Mouse (Mus musculus) megakaryocyte, adult 5-6 weeks (primary cell): Measurements from ENCODE around the gene Pgp. TPM values are rescaled to one million over a fixed set of nuclear protein-coding genes. Genes with fewer than 3 reads are reported as not detected.
A peak's percentile ranks its signal among the peaks of the same experiment; 100 is the strongest.
"Not testable (repeated sequence)": the region's sequence is repeated elsewhere in the genome, so short reads cannot be mapped to it uniquely, and the experiment has no call there.

ENCODE experiments used
- ATAC-seq: 2 replicates; pipeline ENCODE4 v1.8.0; 2016; ENCODE audit warnings: mild to moderate bottlenecking, inconsistent platforms; ENCODE audit not compliant: poor library complexity, severe bottlenecking
- total RNA-seq, 2 experiments: library from RNA; stranded (forward) in 1 of 2; stranded (reverse) in 1 of 2; fragments of 153-499, 151-499 nt in 1 of 2; fragments of 221-1000, 200-1000 nt in 1 of 2; gene quantifications; 2 replicates each; pipeline versions ENCODE4 v1.2.3 to v1.2.4; 2015 to 2017

The Pgp gene
- total RNA-seq (2015) (20.7 and 25.5 TPM in 2 replicates), total RNA-seq (2017) (14.5 and 14.6 TPM in 2 replicates)

- ATAC-seq, result peak; percentile 96
Measured at GRCm38 (mm10) chr17:24469910-24470602, at the start of gene Pgp, which contains the start of gene E4f1. Gene Pgp (plus strand): TSS chr17:24470392. Gene E4f1 (minus strand): TSS chr17:24470313.

- no peak for ATAC-seq
Measured at GRCm38 (mm10) chr17:24423114-24423513, 47.1 kb upstream of the Pgp start.

GRCm38 (mm10) chr17:24424489-24424888 is 45.7 kb upstream of the Pgp start:
- no peak for ATAC-seq

- ATAC-seq, result not testable (repeated sequence)
Measured at GRCm38 (mm10) chr17:24425326-24425725, 44.9 kb upstream of the Pgp start.

GRCm38 (mm10) chr17:24425905-24426304 is 44.3 kb upstream of the Pgp start:
- no peak for ATAC-seq

GRCm38 (mm10) chr17:24426471-24427169 is 43.6 kb upstream of the Pgp start, which contains the start of gene Eci1:
Gene Eci1 (plus strand): TSS chr17:24426641.
- peak; percentile 100 for ATAC-seq

- no peak for ATAC-seq
Measured at GRCm38 (mm10) chr17:24427170-24427557, 43.0 kb upstream of the Pgp start.

GRCm38 (mm10) chr17:24429201-24429983 is 40.8 kb upstream of the Pgp start:
- no peak for ATAC-seq

GRCm38 (mm10) chr17:24437016-24437415 is 33.2 kb upstream of the Pgp start:
- ATAC-seq, result peak; percentile 86

GRCm38 (mm10) chr17:24440377-24440776 is 29.8 kb upstream of the Pgp start:
- ATAC-seq, result no peak

GRCm38 (mm10) chr17:24441148-24441547 is 29.0 kb upstream of the Pgp start:
- no peak for ATAC-seq

- no peak for ATAC-seq
Measured at GRCm38 (mm10) chr17:24442107-24442506, 28.1 kb upstream of the Pgp start.

- ATAC-seq, result no peak
Measured at GRCm38 (mm10) chr17:24442632-24443155, 27.5 kb upstream of the Pgp start, which contains the start of gene Dnase1l2. Gene Dnase1l2 (minus strand): TSS chr17:24443105.

- no peak for ATAC-seq
Measured at GRCm38 (mm10) chr17:24443409-24443808, 26.8 kb upstream of the Pgp start.

- ATAC-seq, result no peak
Measured at GRCm38 (mm10) chr17:24446590-24446989, 23.6 kb upstream of the Pgp start.

GRCm38 (mm10) chr17:24449507-24449906 is 20.7 kb upstream of the Pgp start:
- ATAC-seq, result no peak

- no peak for ATAC-seq
Measured at GRCm38 (mm10) chr17:24451220-24451619, 19.0 kb upstream of the Pgp start.

GRCm38 (mm10) chr17:24453372-24453771 is 16.8 kb upstream of the Pgp start:
- no peak for ATAC-seq

GRCm38 (mm10) chr17:24454218-24454755 is 15.9 kb upstream of the Pgp start:
- no peak for ATAC-seq

- ATAC-seq, result peak; percentile 96
Measured at GRCm38 (mm10) chr17:24454756-24455522, 15.3 kb upstream of the Pgp start.
